Mouse (Mus musculus): ENCODE data around the gene Cbr3.

Gene Cbr3

DNA sequence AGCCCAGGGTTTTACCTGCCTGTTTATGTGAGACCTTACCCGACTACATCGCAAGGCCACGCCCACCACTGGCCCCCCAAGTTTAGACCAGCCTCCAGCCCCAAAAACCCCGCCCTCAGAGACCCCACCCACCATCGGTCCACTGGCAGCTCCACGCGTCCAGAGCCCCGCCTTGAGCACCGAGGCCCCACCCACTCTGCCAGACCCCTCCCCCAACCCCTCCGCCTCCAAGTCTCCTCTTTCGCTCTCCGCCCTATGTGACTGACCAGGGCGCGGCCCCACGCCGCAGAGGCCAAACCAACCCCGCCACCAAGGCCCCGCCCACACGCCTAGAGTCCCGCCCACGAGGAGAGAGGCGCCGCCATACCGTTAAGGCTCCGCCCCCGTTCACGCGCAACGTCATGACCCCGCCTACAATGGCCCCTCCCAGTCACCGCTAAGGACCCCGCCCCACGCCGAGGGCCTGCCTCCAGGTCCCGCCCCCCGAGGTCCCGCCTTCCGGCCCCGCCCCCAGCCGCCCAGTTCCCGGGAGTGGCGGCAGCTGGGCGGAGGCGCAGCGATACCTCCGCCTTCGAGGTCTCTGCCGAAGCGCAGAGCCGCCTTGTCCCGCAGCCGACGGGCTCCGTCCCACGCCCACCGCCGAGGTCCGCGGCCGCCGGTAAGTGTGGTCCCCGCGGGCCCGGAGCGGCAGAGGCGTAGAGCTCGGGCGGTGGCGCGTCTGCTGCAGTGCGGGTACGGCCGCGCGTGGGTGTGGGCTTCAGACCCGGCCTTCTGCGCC, 28.6 kb downstream of the Cbr3 start, which contains the start of gene Dop1b:
Dop1b (plus strand) TSS at position 494 of the 778 bp plus-strand sequence.
- peak; percentile 99 for DNase-seq (ENCODE audit: low read depth, low spot score)

DNA sequence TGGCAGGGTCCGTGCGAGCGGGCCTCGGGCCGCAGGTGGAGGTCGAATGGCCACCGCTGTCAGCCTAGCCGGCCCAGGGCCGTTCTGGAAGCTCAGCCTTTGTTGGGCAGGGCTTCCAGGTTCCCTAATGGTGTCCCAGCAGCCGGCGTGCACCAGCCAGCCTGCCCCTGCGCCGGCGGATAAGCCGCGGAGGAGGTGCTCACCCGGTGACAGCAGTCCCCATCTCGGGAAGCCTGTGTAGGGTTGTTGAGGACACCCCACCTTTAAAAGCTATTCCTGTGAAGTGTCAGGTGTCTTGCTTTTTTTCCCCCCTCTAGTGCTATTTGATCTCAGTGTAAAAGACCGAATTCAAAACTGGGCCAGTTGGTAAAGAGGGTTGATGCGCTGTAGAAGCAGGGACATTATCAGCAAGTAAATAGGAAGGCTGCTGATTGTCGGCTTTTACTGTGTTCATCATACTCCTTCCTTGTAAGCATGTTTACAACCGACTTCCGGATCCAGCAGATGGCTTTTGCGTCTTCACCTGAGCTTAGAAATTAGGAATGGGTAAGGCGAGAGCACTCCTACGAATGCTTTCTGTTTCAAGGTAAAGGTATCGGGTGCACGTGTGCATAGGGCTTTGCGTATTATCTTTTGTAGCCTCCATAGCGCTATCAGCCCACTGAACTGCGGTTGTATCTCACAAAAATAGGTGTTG, 29.3 kb downstream of the Cbr3 start:
- DNase-seq (ENCODE audit: low read depth, low spot score): peak; percentile 45

DNA sequence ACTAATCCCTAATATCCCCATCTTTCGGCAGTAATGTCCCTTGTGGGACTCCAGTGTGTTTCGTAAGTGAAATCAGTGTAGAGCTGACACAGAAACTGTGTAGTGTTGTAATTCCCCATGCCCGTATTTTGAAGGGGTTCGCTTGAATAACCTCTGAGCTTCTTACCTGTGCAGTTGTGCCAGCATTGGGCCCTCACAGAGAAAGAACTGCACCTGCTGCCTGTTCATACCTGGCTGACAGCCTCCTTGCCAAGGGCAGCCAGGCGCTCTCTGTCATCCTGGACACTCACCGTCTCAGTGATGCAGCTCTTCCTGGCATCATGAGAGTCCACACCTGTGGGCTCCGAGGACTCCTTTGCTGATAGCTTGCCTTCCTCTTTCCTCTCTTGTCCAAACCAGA, 30.0 kb downstream of the Cbr3 start:
- DNase-seq (ENCODE audit: low read depth, low spot score): no peak

DNA sequence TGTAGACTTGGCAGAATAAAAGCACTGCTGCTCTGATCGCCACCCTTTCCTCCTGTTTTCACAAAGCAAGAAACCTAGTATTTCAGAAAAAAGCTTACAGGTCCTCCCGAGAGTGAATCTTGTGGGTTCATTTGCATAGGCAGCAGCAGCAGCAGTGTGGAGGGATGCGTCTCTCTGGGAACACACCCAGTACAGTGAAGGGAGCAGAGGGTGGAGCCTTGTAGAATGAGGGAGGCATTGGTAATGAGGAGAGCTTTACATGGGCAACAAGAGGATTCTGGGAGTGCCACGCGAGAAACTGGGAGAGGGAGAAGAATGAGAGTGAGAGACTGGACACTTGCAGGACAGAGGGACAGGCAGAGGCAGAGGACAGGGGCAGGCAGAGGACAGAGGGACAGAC, 31.4 kb downstream of the Cbr3 start:
- no peak for DNase-seq (ENCODE audit: low read depth, low spot score)

DNA sequence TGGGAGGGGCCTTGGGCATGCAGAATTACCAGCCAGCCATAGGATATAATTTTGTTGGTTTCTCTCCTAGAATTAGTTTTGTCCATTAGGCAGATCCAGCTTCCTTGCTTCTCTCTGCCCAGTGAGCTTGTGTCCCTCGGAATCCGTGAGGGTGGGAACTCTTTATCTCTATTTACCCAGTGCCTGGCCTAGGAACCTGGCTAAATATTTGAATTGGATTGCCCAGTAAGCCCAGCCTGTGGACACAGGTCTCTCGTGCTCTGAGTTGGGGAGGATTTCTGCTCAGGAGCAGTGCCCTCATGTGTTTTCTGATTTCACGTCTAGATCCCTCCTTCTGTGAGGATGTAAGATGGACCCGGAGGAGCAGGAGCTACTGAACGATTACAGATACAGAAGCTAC, 32.8 kb downstream of the Cbr3 start:
- no peak for DNase-seq (ENCODE audit: low read depth, low spot score)

DNA sequence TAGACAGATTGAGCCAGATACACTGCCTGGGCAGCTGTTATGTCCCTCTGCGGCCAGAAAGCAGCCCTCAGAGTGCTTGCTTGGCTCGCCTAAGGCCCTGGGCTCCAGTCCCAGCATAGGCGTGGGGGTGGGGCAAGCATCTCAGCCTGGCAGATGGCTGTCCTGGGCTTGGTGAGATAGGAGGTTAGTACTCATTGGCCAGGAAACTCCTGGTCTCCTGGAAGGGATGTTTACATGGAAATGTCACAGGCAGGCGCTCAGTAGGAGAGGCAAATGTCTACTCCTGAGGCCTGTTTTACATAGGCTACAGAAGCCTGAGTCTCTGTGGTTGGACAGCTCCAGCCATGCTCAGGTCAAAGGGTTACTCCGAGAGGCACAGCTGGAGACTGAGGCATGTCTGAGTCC, 34.3 kb downstream of the Cbr3 start:
- peak; percentile 83 for DNase-seq (ENCODE audit: low read depth, low spot score)

DNA sequence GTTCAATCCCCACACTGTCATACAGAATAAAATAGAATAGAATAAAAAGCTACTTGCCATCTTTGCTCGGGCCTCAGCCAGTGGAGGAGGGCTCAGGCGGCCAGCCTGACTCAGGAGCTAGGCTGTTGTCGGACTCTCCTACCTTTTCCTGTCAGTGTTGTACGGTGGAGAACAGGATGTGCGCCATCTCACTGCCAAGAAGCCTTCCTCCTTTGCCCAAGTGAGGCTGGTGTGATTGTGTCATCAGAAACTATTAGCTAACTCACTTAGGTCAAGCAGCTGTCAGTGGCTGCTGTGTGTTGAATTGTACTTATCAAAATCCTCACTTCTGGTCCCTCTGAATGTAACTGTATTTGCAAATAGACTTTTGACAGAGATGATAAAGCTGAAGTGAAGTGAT, 38.8 kb downstream of the Cbr3 start:
- no peak for DNase-seq (ENCODE audit: low read depth, low spot score)

DNA sequence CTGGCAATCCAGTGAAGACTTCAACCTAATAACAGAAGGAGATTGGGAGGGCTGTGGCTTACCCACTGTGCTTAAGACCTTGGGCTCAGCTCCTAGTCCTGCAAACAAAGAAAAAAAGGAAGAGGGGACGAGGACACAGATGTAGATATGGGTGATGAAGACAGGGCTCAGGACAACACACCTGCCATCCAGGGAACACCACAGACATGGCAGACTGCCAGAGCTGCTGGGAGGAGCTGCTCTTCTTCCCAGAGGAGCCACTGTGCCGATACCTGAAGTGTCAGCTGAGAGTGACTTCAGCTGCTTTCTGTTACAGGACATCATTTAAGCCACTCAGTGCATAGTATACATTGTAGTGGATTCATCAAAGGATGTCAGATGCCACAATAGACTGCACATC, 39.5 kb downstream of the Cbr3 start:
- DNase-seq (ENCODE audit: low read depth, low spot score): no peak

DNA sequence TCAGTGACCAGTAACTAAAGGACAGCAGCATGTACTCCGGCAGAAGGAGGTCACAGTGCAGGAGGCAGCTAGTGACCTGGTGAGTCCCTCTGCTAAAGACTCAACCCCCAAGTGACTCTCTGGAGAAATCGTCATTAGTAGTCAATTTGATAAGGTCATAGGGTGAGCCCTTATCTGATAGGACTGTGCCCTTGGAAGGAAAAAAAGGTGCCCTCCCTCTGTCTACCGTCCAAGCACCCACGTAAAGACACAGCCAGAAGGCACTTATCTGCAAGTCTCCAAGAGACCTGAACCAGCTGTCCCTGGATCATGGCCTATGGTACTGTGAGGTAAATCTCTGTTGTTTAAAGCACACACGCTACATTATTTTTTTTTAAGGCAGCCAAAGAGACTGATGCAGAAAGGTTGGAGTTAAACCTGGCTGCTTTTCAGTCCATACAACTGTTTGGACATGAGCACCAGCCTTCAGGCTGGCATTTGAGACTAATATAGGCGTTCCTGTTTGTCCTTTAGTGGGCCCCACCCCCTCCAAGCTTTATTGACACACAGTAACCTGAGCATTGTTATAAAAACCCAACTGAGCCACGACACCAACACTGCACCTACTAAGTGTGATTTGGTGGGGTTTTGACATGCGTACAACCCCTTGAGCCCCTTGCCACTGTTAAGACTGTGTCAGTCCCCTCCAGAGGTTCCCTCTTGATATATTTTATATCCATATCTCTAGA, 42.6 kb downstream of the Cbr3 start:
- no peak for DNase-seq (ENCODE audit: low read depth, low spot score)

DNA sequence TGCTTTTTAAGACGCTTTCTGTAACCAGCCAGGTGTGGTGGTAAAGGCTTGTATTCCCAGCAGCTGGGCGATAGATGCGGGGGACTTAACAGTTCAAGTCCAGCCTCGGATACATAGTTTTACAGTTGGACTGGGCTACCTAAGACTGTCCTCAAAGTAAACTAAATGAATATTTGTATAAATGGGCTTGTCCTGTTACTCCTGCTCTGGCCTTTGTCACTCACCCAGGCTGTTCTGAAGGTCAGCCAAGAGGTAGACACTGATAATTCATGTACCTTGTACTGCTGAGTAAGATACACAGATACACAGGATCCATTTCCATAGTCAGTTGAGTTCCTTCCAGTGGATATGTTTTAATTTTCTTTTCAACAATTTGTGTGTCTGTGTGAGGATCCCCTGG, 43.2 kb downstream of the Cbr3 start:
- no peak for DNase-seq (ENCODE audit: low read depth, low spot score)

DNA sequence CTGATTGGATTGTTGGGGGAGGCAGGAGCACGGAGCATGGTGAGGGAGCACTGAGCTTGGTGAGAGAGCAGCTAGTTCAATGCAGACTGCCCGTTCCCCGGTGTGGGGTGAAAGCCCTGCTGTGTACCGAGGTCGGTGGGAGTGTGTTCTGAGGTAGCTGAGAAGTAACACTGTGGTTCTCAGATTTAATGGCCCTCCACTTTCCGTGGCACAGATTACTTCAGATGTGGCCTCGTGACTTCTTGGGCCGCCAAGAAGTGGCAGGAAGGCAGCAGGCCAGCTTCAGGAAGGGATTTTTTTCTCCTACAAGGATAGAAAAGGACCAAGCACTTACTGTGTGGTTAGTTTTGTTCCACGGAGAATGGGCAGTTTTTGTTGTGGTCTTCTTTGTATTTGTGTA, 45.7 kb downstream of the Cbr3 start:
- DNase-seq (ENCODE audit: low read depth, low spot score): peak; percentile 59

DNA sequence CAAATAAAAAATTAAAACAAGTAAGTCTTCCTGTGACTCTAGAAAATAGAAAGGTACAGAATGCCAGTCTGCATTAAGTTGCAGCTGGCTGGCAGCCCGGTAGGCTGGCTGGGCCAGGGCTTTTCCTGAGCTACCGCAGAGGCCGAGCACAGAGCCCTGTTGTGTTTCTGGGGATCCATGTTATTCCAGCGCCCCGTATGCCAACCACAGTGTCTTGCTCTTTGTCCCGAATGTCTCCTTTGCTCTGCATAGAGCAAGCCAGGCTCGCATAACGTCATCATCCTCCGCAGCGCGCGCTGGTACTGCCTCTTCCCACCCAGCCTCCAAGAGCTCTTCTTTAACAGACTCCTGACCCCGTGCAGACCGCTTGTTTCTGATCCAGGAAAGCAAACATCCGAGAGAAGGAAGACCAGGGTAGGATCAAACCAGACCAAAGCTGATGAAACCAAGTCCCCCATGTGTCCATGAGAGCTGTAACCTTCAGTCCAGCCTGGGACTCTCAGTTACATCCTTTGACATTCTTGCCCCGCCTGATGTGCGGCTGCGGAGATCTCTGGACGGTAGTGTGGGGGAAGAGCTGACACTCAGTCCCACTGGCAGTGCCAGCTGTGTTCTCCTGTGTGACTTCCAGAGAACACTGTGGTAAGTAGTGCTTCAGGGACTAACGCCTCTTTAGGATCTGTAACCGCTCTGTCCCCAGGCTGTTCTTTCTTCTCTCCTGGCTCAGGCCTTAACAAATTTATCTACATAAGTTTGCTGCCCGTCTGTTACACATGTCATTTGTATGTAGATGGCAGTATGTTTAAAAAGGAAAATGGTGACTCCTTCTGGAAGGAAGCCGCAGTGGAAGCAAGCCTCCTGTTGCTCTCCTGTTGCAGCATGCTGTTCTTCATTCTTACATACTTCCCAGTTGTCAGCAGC, 47.0 kb downstream of the Cbr3 start:
- peak; percentile 69 for DNase-seq (ENCODE audit: low read depth, low spot score)

DNA sequence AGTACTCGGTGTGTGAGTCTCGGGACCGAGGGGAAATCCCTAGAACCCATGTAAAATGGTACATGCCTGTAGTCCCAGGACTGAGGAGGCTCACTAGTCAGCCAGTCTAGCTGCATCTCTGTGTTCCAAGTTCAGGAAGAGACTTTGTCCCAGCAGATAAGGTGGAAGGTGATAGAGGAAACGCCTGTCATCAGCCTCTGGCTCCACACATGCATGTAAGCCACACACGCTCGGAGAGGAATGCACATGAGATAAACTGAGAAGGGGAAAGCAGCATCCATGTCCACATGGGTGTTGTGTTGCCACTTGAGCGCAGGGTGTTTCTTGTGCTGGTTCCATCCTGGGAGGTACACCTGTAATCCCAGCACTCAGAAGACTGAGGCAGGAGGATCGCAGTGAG, 48.3 kb downstream of the Cbr3 start:
- DNase-seq (ENCODE audit: low read depth, low spot score): no peak

DNA sequence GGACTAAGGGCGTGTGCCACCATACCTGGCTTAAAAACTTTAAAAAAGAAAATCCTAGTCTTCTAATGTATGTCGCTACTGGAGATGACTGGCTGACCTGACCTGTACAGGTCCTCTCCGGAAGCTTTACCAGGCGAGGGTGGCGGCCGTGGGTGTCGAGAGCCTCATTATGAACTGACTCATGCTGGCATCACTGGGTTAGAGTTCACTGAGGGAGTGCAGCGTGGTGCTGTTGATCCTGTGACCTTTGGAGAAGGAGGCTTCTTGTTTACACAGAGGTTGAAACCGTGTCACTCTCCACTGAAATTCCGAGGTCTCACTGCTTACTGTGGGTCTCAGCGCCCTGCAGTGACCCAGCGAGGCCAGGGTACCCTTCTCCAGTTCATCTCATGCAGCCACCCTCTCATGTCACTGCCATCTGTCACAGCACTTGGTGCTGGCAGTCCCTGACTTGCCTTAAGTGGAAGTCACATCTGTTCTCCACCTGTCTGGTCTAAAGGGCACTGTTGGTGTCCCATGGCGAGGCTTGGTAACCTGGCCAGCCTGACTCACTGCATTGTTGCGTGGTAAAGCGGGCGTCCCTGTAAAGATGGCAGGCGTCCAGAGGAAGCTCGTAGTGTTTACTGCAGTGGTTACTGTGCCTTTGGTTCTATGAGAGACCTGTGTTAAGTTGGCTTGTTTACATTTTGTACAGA, 50.0 kb downstream of the Cbr3 start:
- DNase-seq (ENCODE audit: low read depth, low spot score): peak; percentile 97

DNA sequence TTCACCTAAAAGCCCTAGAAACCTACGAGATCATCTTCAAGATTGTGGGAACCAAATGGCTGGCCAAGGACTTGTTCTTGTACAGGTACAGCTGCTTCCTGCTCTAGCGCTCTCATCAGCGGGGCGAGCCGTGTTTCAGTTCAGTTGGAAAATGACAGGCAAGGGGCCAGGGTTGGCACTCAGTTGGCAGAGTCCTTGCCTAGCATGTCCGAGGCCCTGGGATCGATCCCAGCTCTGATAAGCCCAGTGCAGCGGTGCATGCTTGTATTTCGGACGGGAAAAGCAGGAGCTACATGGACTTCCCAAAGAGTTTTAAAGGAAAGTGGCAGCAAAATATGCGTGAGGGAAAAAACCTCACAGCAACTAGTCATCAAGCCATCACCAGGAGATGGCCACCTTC, 56.2 kb downstream of the Cbr3 start:
- DNase-seq (ENCODE audit: low read depth, low spot score): no peak

All from skeletal muscle tissue, adult 2 months (tissue).